Mouse (Mus musculus): ENCODE results near the gene Ripply2. TPM values are rescaled to one million over a fixed set of nuclear protein-coding genes. Genes with fewer than 3 reads are reported as not detected.

The Ripply2 gene
- total RNA-seq, 2 experiments from 2014 or later: 8.0 to 10.9 TPM

DNA sequence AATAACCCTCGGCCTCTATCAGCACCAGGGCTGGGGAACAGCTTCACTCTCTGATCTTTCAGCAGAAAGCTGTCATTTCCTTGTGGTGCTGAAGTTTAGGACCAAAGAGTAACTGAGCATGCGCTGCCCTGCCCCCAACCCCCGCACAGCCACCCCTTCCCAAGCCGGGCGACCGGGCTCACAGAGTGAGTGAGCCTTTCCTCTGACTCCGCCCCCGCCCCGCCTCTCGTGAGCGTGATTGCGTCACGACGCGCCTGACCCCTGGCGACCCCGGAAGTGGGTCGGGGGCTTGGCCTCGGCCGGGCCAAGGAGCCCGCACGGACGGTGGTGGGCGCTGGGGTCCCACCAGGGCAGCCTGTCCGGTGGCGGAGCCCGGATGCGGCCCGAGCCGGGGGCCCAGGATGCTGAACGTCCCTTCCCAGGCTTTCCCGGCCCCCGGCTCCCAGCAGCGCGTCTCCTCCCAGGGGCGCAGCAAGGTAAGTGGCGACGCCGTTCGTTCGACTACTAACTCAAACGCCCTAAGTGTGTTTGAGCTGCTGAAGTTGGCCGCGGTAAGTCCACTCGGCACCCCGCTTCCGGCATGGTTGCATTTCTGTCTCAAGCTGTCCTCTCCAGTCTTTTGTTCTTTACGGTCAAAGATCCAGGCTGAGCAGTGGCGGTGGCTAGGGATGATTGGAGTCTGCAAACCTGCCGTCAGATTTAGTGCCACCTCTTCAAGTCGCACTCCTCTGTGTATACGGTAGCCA is 6.6 kb downstream of the Ripply2 start, which contains the start of gene Cyb5r4:
Gene Cyb5r4 (plus strand): TSS at position 237 of the 746 bp plus-strand sequence.
- DNase-seq (ENCODE audit: low spot score in 2 of 2): peak; percentile 87 to 96

DNA sequence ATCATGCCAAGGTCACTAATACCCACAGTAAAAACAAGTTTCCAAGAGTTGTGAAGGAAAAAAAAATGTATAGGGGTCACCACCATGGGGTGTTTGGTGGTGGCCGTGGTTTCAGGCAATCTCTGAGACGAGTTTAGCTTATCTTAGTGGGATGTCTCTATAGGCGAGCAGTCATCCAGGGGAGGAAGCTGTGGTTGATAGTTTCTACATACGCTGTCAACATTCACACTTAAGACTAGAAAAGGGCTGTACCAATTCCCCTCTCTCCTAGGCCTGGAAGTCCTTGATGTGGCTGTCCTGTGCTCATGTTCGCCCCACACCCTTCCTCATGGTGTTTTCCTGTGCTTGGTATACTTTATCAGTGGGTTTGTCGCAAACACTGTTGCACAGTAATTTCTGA is 10.4 kb downstream of the Ripply2 start:
- no peak for DNase-seq (ENCODE audit: low spot score in 2 of 2)

DNA sequence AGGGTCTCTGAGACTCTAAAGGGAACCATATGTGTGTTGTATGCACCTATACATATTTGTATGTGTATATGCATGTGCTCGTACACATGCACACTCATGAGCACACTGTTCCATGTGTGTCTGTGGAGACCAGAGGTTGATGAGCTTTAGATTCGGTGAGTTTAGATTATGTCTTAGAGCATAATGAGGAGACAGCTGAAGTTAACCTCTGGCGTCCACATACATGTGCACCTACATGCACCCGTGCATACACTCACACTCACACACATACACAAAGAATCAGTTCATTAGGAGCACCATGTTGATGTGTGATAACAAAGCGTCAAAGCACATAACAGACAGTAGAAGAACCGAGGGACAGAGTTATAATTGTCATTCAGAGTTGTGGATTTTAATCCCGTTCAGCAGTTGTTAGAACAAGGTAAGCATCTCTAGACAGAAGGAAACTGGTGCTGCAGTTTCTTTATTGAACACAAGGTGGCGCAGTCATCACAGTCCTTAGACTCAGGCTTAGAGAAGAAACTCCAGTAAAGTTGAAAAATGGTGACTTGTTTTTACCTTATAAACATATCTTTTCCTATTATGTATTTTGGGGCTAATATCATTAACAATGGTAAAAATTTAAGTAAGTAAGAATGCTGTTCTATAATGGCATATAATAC is 12.2 kb downstream of the Ripply2 start:
- peak; percentile 33 to 85 for DNase-seq (ENCODE audit: low spot score in 2 of 2)

DNA sequence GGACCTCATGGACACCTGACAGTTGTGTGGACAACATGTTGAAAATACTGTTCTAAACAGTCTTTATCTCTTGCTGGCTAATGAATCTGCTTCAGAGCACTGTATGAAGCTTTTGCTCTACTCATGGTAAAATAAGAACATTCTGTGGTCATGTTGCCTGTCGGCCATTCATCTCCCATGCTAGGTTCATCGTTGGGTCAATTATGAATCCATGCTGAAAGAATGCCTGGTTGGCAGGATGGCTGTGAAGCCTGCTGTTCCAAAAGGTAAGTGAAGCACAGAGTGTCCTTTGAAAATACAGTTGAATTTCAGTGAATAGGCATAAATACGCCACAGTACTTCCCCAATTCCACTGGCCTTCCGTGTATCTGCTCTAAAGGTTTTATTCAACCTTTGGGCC is 16.9 kb downstream of the Ripply2 start:
- DNase-seq (ENCODE audit: low spot score in 2 of 2): no peak

DNA sequence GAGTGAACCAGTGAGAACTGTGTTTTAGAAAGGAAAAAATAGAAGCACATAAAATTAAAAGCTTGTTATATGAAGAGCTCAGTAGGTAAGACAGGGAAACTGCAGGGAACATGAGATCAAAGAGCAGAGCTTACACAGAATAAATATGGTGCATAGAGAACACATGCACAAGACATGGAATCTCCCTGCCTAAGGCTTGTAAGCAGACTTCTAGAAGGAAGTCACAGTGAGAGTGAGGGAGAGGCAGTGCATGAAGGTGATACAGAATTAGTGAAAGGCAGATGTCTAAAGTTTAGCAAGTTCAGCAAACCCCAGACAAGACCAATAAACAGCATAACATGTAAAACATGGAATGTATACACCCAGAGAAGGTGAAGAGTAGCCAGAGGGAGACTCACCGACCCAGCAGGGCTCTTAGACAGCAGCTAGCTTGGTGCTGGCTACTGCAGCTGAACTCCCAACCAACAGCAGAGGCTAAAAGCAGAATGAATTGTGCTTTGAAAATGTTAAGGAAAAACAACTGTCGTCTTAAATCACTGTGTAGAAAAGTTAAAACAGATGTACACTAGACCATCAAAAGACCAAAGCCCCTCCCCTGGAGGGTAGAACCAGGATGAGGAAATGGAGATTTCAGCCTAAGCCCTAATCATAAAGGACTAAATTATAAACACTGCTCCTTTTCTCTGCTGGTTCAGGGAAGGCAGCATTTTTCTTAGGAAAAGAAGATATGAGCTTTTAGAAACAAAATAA is 19.7 kb downstream of the Ripply2 start:
- DNase-seq (ENCODE audit: low spot score in 2 of 2): no peak

DNA sequence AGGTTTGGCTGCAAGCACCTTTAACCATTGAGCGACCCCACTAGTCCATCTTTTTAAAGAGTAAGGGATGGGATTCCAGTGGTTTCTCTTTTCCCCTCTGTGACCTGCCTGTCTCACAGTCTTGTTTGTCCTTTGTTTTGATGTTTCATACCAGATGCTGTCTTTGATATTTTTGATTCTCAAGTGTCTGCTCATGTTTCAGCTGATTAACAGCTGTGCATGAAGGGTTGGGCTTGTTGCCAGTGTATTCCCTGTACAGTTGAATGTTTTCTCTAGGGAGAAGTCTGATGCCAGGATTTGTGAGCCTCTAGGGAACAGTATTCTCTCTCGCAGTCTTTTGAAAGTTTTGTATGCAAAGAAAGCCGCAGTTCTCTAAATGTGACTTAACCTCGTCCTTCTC is 34.1 kb downstream of the Ripply2 start:
- peak in 1 of 2 experiments; percentile 28 for DNase-seq (ENCODE audit: low spot score in 2 of 2)

DNA sequence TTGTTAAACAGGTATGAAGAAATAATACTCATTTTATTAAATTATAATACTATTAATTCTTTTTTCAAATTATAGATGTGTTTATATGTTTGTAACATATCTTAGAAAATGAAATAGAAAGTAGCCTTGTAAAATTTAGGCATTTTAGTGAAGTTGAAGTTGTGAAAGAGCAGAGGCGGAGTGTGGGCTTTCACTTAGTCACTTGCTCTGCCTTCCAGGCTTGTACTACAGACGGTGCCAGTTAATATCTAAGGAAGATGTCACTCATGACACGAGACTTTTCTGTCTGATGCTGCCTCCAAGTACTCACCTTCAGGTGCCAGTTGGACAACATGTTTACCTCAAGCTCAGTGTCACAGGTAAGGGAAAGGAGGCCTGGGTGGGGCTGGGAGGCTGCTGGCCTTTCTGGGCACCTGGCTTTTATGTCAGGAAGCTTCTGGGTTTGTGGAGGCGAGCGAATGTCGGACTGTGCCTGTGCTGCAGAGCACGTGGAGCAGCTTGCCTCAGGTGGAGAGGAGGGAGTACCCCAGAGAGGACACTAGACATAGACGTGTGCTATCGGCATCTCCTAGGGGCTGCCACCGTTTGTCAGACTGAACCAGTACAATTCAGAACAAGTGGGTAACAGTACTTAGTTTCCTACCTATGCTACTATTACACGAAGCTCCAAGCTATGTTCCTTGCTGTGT is 40.4 kb downstream of the Ripply2 start:
- peak in 1 of 2 experiments; percentile 22 for DNase-seq (ENCODE audit: low spot score in 2 of 2)

DNA sequence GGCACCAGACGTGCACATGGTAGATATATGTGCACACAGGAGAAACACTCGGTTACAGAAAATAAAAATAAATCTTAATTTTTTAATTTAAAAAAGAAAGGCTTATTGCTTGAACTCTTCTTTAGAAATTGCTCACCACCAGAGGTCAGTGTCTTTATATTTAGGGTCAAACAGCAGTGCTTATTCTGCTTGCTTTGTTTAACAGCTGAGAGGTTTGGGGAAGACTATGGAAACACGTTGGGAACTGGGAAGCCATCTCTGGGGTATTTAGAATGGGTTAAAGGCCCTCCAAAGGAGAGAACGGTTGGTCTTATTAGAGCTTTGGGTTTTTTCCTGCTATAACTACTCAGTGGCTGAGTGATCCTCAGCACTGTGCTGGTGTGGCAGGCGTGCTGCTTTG is 47.0 kb downstream of the Ripply2 start:
- DNase-seq (ENCODE audit: low spot score in 2 of 2): no peak

DNA sequence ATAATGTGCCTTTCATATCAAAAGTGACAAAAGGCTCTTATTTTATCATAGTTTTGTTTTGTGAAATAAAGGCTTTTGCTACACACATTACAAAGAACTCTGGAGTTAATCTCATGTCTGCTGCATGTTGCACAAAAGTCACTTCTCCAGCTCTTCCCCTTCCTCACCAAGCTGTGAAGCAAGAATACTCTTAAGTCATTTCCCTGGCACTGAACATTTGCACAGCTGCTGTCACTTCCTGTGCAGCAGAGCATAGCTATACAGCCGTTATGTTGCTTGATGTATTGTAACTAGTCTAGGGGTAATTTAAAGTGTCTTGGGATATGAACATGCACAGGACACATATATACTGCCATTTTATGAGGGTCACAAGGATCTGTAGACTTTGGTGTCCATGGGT is 52.8 kb downstream of the Ripply2 start:
- DNase-seq (ENCODE audit: low spot score in 2 of 2): no peak

Other genes with a start within 250 kb of the Ripply2 start
- gene Snap91, start 134.9 kb upstream of the Ripply2 start, total RNA-seq (2021): 100 to 1,000 TPM; 361 to 373 TPM
- gene Cyb5r4, start 6.5 kb downstream of the Ripply2 start, total RNA-seq (2021): 10 to 100 TPM; 36.0 to 37.5 TPM
- 1 to 10 TPM; 4.8 to 6.0 TPM for gene Mrap2, start 128.8 kb downstream of the Ripply2 start, total RNA-seq (2021)
- 10 to 100 TPM; 11.4 to 13.3 TPM for gene Cep162, start 240.0 kb downstream of the Ripply2 start, total RNA-seq (2021)